Mouse (Mus musculus) liver, embryonic 12.5 days (tissue): ENCODE data around the gene Tab1. TPM values are rescaled to one million over a fixed set of nuclear protein-coding genes. Genes with fewer than 3 reads are reported as not detected.
A peak's percentile ranks its signal among the peaks of the same experiment; 100 is the strongest.

Source experiments
- ATAC-seq: fragments of 200-750 bp; cut with Nextera tagmentation; 2 replicates; pipeline ENCODE4 v1.8.0; 2017; ENCODE audit warnings: moderate number of reproducible peaks, mild to moderate bottlenecking, moderate library complexity
- H3K27ac ChIP-seq: fragments of 300-500 bp; sonication (generic); 2 replicates; pipeline ENCODE4 v1.5.1; 2016; ENCODE audit warnings: mild to moderate bottlenecking
- H3K27me3 ChIP-seq: fragments of 300-500 bp; sonication (generic); replicated peaks from 2 replicates; pipeline ENCODE4 v1.6.1; 2016; ENCODE audit warnings: mild to moderate bottlenecking, moderate library complexity
- H3K36me3 ChIP-seq: fragments of 300-500 bp; sonication (generic); 2 replicates; pipeline ENCODE4 v1.6.1; 2016; ENCODE audit warnings: mild to moderate bottlenecking, moderate library complexity
- H3K4me1 ChIP-seq: fragments of 300-500 bp; sonication (generic); 2 replicates; pipeline ENCODE4 v1.6.1; 2016
- H3K4me2 ChIP-seq: fragments of 300-500 bp; sonication (generic); 2 replicates; pipeline ENCODE4 v1.6.1; 2016; ENCODE audit warnings: mild to moderate bottlenecking, moderate library complexity
- H3K4me3 ChIP-seq: fragments of 300-500 bp; sonication (generic); 2 replicates; pipeline ENCODE4 v1.5.1; 2016; ENCODE audit warnings: mild to moderate bottlenecking, moderate library complexity
- H3K9ac ChIP-seq: fragments of 300-500 bp; sonication (generic); 2 replicates; pipeline ENCODE4 v1.6.1; 2016; ENCODE audit warnings: mild to moderate bottlenecking, moderate library complexity
- H3K9me3 ChIP-seq: fragments of 300-500 bp; sonication (generic); replicated peaks from 2 replicates; pipeline ENCODE4 v1.6.1; 2016; ENCODE audit warnings: mild to moderate bottlenecking, moderate library complexity
- WGBS: fragments of 180-500 bp; shearing (Covaris S2); methylation state at CpG from one replicate; pipeline ENCODE4 v1.1.7; 2016; ENCODE audit not compliant: insufficient replicate concordance; 5-methylcytosine and 5-hydroxymethylcytosine counted together
- polyA plus RNA-seq: library from polyadenylated mRNA; unstranded; fragments of >200 nt; fragmentation: Nextera tagmentation; extraction: Ambion mirVana; gene quantifications from 2 replicates; pipeline ENCODE4 v1.2.1, GENCODE M21; 2016

Tab1 gene
- polyA plus RNA-seq, 1 experiment from 2014 or later: 18.9 TPM

GRCm38 (mm10) chr15:80095596-80095995 lies 37.3 kb upstream of the Tab1 start:
- Histone ChIP-seq H3K36me3 (no peaks in the 10 kb centered on the region), H3K9me3 (no peaks in the 10 kb centered on the region), H3K4me2 (no peak overlapping the region), H3K27ac (peak overlapping the region; percentile 96), H3K9ac (no peak overlapping the region), H3K4me3 (no peak overlapping the region), H3K4me1 (peaks cover 77% of the 10 kb centered on the region), H3K27me3 (peaks cover 34% of the 10 kb centered on the region)
- ATAC-seq: no peak
- 73% methylated on average over 1 of the region's 1 CpGs for WGBS

DNA sequence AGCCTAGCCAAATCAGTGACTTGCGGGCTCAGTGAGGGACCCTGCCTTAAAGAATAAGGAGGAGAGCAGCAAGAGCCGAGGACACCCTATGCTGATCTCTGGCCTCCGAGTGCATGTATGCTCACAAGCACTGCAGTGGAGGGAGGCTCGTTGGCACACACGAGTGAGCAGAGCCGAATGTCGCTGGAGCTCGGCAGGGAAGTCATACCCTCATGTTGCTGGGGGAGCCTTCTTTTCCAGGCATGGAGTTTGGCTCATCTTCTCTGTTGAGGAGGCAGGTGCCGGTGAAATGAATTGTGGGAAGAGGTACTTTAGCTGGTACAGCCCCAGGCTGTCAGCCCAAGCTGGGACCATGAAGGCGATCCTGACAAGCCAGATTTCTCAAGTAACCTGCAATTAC lies 36.5 kb upstream of the Tab1 start:
- no peak for ATAC-seq
- H3K4me3 ChIP-seq: peak overlapping the region; percentile 41; the same call in 1 of the 2 replicates
- H3K27me3 ChIP-seq: peaks cover 31% of the 10 kb centered on the region
- H3K36me3 ChIP-seq: no peaks in the 10 kb centered on the region
- no peaks in the 10 kb centered on the region for H3K9me3 ChIP-seq
- peaks cover 71% of the 10 kb centered on the region for H3K4me1 ChIP-seq
- H3K4me2 ChIP-seq: peak overlapping the region; percentile 67
- WGBS: 85% methylated on average over 10 of the region's 10 CpGs
- H3K27ac ChIP-seq: peak overlapping the region; percentile 96
- H3K9ac ChIP-seq: peak overlapping the region; percentile 59

DNA sequence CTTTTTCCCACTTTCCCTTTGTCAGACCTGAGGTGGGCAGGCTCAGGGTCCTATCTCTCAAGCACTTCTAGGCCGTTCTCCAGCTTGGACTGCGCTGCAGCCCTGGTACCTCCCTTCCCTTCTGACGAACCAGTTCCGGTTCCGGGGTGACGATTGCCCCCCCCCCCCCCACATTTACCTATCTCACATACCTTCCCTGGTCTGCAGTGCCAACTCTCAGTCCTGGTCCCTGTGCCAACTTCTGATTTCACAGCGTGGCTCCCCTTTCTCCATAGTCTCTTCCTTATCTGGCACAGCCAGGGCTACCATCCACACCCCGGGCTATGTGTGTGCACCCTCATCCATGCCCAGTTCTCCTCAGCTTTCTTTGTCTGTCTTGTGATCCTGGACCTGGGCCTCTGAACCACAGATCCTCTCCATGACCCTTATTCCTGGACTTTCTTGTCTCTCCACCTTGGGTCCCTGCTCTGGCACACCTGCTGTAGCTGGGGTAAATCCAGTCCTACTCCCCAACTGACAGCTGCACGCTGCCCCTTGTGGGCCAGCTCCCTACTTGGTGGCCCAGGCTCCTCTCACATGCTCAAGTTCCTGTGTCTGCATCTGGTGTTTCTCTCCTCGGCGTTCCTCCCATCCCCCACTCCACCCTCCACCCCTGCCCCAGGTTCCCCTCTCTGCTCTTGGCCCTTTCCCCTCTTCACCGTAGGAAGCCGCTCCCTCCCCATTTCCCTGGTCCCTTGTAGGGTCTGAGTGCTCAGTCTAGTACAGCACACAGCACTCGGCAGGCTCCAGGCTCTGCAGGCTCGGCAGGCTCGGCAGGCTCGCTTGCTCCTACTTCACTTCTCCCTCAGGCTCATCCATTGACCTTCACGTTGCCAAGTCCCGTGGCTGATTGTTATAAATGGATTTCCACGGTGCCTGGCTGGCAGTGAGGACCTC lies 35.7 kb upstream of the Tab1 start:
- H3K4me1 ChIP-seq: peaks cover 67% of the 10 kb centered on the region
- peaks cover 29% of the 10 kb centered on the region for H3K27me3 ChIP-seq
- no peaks in the 10 kb centered on the region for H3K36me3 ChIP-seq
- H3K27ac ChIP-seq: peak overlapping the region; percentile 96
- peak; percentile 81 for ATAC-seq
- peak overlapping the region; percentile 67 for H3K4me2 ChIP-seq
- WGBS: 8% methylated on average over 17 of the region's 20 CpGs
- H3K9ac ChIP-seq: peak overlapping the region; percentile 59
- H3K9me3 ChIP-seq: no peaks in the 10 kb centered on the region
- peak overlapping the region; percentile 41 for H3K4me3 ChIP-seq

- Histone ChIP-seq H3K9me3 (no peaks in the 10 kb centered on the region), H3K4me2 (peak overlapping the region; percentile 67), H3K27me3 (peaks cover 21% of the 10 kb centered on the region; the same call in 1 of the 2 replicates), H3K4me1 (peaks cover 66% of the 10 kb centered on the region), H3K36me3 (no peaks in the 10 kb centered on the region), H3K27ac (peak overlapping the region; percentile 96), H3K4me3 (peak overlapping the region; percentile 41), H3K9ac (peak overlapping the region; percentile 64)
- peak; percentile 94 for ATAC-seq
- 23% methylated on average over 8 of the region's 8 CpGs for whole genome bisulfite sequencing
Observed at GRCm38 (mm10) chr15:80097999-80098461, 34.9 kb upstream of the Tab1 start.

GRCm38 (mm10) chr15:80098809-80099208 lies 34.1 kb upstream of the Tab1 start:
- Histone ChIP-seq H3K4me3 (peak overlapping the region; percentile 41), H3K4me1 (peaks cover 65% of the 10 kb centered on the region), H3K4me2 (peak overlapping the region; percentile 67), H3K36me3 (no peaks in the 10 kb centered on the region), H3K27me3 (peaks cover 15% of the 10 kb centered on the region; the same call in 1 of the 2 replicates), H3K27ac (peak overlapping the region; percentile 96), H3K9ac (peak overlapping the region; percentile 64), H3K9me3 (no peaks in the 10 kb centered on the region)
- no peak for ATAC-seq
- 18% methylated on average over 9 of the region's 9 CpGs for WGBS

GRCm38 (mm10) chr15:80099477-80099876 lies 33.5 kb upstream of the Tab1 start:
- peak overlapping the region; percentile 67 for H3K4me2 ChIP-seq
- peaks cover 11% of the 10 kb centered on the region; the same call in 1 of the 2 replicates for H3K27me3 ChIP-seq
- H3K27ac ChIP-seq: peak overlapping the region; percentile 96
- no peak for ATAC-seq
- H3K36me3 ChIP-seq: no peaks in the 10 kb centered on the region
- H3K4me1 ChIP-seq: peaks cover 66% of the 10 kb centered on the region
- H3K9me3 ChIP-seq: no peaks in the 10 kb centered on the region
- H3K9ac ChIP-seq: no peak overlapping the region; the same call in 1 of the 2 replicates
- no peak overlapping the region for H3K4me3 ChIP-seq
- 67% methylated on average over 3 of the region's 3 CpGs for WGBS

DNA sequence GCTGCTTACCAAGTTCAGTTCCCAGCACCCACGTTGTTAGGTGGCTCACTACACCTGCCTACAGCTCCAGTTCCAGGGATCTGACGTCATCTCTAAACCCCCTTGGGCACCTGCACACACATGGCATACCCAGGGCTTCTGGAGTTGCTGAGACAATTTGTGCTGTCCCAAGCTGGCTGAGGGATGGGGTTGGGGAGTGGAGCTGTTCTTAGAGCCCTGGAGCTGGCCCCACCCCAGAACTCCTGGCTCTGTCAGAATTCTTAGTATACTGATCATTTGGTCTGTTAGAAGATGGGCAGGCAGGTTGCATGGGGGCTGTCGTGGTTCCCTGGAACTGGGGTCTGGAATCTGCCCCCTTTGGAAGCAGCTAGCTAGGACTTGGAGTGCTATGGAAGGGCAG lies 32.7 kb upstream of the Tab1 start:
- Histone ChIP-seq H3K9me3 (no peaks in the 10 kb centered on the region), H3K4me2 (no peak overlapping the region), H3K27me3 (peaks cover 11% of the 10 kb centered on the region; the same call in 1 of the 2 replicates), H3K36me3 (no peaks in the 10 kb centered on the region), H3K9ac (no peak overlapping the region), H3K27ac (peak overlapping the region; percentile 39; the same call in 1 of the 2 replicates), H3K4me1 (peaks cover 74% of the 10 kb centered on the region), H3K4me3 (no peak overlapping the region)
- WGBS: 75% methylated on average over 3 of the region's 3 CpGs
- ATAC-seq: no peak

DNA sequence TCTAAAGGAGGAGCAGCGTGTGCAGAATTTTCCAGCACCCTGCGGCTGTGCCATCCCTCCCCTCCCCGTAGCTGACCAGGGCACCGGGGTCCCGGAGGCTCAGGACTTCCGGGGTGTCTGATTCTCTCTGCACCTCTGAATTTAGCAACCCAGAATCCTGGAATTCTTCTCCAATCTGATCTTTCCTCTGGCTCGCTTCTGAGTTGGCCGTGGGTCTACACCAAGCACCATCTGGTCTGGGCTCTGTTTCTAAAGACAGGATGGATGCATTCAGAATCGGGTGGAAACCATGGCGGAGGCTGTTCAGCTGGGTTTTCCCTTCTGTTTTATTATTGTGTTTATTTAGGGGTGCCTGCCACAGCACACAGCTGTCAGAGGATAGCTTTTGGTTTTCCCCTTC lies 32.1 kb upstream of the Tab1 start:
- ATAC-seq: no peak

DNA sequence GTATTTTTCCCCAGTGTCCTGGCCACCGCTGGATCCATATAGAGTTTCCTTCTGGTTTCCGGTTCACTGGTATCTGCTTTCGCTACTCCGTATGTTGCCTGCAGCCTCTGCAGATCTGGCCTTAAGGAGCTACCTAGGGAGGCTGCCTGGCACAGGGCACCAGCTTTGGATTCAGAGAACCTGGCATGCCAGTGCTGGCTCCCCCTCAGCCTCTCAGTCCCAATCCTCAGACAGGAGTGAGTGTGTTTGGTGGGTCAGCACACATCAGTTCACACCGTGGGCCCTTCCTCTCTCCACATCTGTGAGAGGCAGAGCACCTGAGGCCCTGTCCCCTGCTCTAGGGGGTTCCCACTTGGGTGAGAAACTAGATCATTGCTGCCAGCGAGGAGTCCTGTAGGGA lies 31.4 kb upstream of the Tab1 start:
- peaks cover 76% of the 10 kb centered on the region for H3K4me1 ChIP-seq
- H3K27ac ChIP-seq: no peak overlapping the region
- 84% methylated on average over 6 of the region's 6 CpGs for WGBS
- no peaks in the 10 kb centered on the region for H3K36me3 ChIP-seq
- H3K4me3 ChIP-seq: no peak overlapping the region
- peaks cover 11% of the 10 kb centered on the region; the same call in 1 of the 2 replicates for H3K27me3 ChIP-seq
- no peak for ATAC-seq
- H3K4me2 ChIP-seq: no peak overlapping the region
- H3K9ac ChIP-seq: no peak overlapping the region
- no peaks in the 10 kb centered on the region for H3K9me3 ChIP-seq

More for the DNA sequence above, 32.1 kb upstream of the Tab1 start:
- 65% methylated on average over 10 of the region's 10 CpGs for WGBS
- H3K4me1 ChIP-seq: peaks cover 76% of the 10 kb centered on the region
- no peak overlapping the region for H3K9ac ChIP-seq
- 0 out of 2 replicates have a peak overlapping the region, but pooled peaks have one; percentile 13 for H3K27ac ChIP-seq
- H3K36me3 ChIP-seq: no peaks in the 10 kb centered on the region
- H3K4me3 ChIP-seq: no peak overlapping the region
- no peaks in the 10 kb centered on the region for H3K9me3 ChIP-seq
- no peak overlapping the region for H3K4me2 ChIP-seq
- H3K27me3 ChIP-seq: peaks cover 11% of the 10 kb centered on the region; the same call in 1 of the 2 replicates

GRCm38 (mm10) chr15:80102495-80102894 lies 30.4 kb upstream of the Tab1 start:
- ATAC-seq: no peak
- H3K4me3 ChIP-seq: no peak overlapping the region
- no peaks in the 10 kb centered on the region for H3K9me3 ChIP-seq
- 64% methylated on average over 6 of the region's 6 CpGs for WGBS
- H3K9ac ChIP-seq: no peak overlapping the region
- no peak overlapping the region for H3K4me2 ChIP-seq
- no peaks in the 10 kb centered on the region for H3K36me3 ChIP-seq
- H3K4me1 ChIP-seq: peaks cover 68% of the 10 kb centered on the region
- peaks cover 11% of the 10 kb centered on the region; the same call in 1 of the 2 replicates for H3K27me3 ChIP-seq
- H3K27ac ChIP-seq: no peak overlapping the region

DNA sequence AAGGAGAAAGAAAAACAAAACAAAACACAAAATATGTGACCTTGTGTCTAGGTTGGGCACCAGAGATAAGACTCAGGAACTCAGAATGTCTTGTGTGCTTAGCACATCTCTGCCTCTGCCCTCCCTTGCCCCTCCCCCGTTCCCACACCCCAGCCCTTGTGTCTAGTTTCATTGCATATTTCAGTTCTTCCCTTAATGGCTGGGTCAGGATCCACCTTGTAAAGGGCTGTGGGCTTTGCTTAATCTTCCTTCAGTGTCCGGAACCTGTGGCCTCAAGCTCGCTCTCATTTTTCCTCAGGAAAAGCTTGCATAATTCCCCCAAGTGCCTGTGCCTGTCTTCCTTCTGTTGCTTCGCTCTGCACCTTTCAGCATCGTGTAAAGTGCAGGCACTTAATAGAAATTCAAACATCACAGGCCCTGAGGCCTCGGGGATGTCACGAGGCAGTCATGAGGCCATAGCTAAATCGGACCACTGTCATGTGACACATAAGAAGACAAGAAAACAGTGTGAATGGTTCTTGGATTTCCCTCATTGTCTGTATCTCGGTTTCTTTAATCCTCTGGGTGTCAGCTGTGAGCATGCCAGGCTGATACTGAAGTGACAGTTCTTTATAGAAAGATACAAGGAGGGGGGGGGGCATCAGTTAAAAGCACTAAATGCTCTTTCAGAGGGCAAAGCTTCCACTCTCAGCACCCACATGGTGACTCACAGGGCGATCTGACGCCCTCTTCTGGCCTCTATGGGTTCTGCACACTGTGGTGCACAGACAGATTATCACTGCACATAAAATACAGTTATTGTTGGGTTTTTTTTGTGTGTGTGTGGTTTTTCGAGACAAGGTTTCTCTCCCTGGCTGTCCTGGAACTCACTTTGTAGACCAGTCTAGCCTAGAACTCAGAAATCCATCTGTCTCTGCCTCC lies 27.2 kb upstream of the Tab1 start:
- no peak overlapping the region; the same call in 1 of the 2 replicates for H3K9ac ChIP-seq
- peak; percentile 20; the same call in 1 of the 2 replicates for ATAC-seq
- peaks cover 38% of the 10 kb centered on the region for H3K4me1 ChIP-seq
- no peaks in the 10 kb centered on the region for H3K9me3 ChIP-seq
- no peaks in the 10 kb centered on the region for H3K36me3 ChIP-seq
- WGBS: 53% methylated on average over 12 of the region's 12 CpGs
- peaks cover 6% of the 10 kb centered on the region; the same call in 1 of the 2 replicates for H3K27me3 ChIP-seq
- 0 out of 2 replicates have a peak overlapping the region, but pooled peaks have one; percentile 45 for H3K27ac ChIP-seq
- no peak overlapping the region for H3K4me2 ChIP-seq
- H3K4me3 ChIP-seq: no peak overlapping the region
